Mouse (Mus musculus): ENCODE results near the gene Sdf2. TPM values are rescaled to one million over a fixed set of nuclear protein-coding genes. Genes with fewer than 3 reads are reported as not detected.

The Sdf2 gene
- total and polyA plus RNA-seq, 3 experiments, result 68.1 to 81.4 TPM; not detected in 1

DNA sequence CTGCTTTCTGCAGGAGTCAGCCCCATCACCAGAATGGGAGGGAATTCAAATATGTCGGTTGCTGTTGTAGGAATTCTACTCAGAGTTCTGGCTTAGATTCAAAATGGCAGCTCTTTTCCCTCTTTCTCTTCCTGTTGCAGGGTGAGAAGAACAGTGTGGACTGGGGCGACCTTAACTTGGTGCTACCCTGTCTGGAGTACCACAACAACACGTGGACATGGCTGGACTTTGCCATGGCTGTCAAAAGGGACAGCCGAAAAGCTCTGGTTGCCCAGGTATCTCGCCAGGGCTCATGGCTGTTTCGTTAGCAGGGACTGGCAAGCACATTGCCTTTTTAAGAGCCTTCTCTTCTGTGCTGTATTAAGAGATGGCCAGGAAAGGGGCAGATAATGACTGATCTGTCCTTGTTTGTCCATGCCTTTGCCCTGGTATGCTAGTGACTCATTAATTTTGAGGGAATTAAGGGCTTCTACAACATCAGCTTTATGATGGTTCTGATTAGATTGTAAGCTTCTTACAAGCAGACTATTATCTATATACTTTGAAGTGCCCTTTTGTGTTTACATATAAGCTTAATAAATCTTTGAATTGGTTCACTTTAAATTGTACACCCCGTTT, 43.7 kb downstream of the Sdf2 start:
- Histone ChIP-seq H3K27ac (ENCODE audit: control insufficient read depth, low read depth, low read length) (no peak overlapping the region), H3K4me1 (ENCODE audit: control insufficient read depth in 1 of 2, insufficient read depth in 2 of 2, low read length in 2 of 2) (no peaks in the 10 kb centered on the region), H3K27me3 (ENCODE audit: control insufficient read depth in 1 of 2, insufficient read depth in 2 of 2, low read length in 2 of 2) (no peaks in the 10 kb centered on the region), H3K9ac (ENCODE audit: control insufficient read depth, low read depth, low read length, poor library complexity, severe bottlenecking) (no peak overlapping the region), H3K4me3 (ENCODE audit: control insufficient read depth in 1 of 2, insufficient read depth in 1 of 2, low read depth in 2 of 2, low read length in 2 of 2) (no peak overlapping the region), H3K9me3 (replicated peaks; ENCODE audit: insufficient read depth, low read length) (no peaks in the 10 kb centered on the region), H3K36me3 (ENCODE audit: control insufficient read depth in 1 of 2, insufficient read depth in 2 of 2, low read length in 2 of 2) (peaks cover 0 to 23% of the 10 kb centered on the region in 2 experiments; a peak in 2 of 4 replicates), H3K79me2 (ENCODE audit: control insufficient read depth, insufficient read depth, low read length, poor library complexity) (no peaks in the 10 kb centered on the region)
- TF ChIP-seq ZKSCAN1 (IDR thresholded peaks at IDR 0.05; ENCODE audit: low read depth, low read length), result no peak
- no peak for TF ChIP-seq E2F4 (IDR thresholded peaks at IDR 0.05; ENCODE audit: borderline replicate concordance, low read depth, low read length)
- no peak for TF ChIP-seq TCF12 (IDR thresholded peaks at IDR 0.05; ENCODE audit: low read depth, low read length)
- no peak for DNase-seq (ENCODE audit: low read depth, low spot score)

DNA sequence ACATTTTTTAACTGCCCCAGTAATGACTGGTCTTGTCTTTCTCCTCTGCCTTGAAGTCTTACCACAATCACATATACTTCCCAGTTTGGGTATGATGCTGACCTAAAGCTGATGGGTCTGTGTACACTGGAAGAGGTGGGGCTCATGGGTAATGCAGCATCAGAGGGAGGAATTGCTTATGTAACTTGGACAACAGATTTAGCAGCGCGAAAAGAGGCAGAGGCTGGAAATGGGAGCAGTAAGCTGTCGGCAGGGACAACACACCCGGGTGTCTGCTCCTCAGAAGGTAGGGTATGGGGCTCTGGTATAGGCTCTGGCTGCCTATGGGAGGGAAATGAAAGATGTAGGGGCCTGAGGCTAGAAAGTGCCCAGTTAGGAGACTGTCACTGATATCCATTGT, 45.1 kb downstream of the Sdf2 start, which contains the start of gene BC030499:
Gene BC030499, plus strand, starts transcription at position 188 of the 400 bp plus-strand sequence.
- TF ChIP-seq ZNF384 (IDR thresholded peaks at IDR 0.05; ENCODE audit: low read depth, low read length) (no peak), POLR2AphosphoS5 (IDR thresholded peaks at IDR 0.05; ENCODE audit: borderline replicate concordance, low read depth, low read length) (no peak), ZC3H11A (IDR thresholded peaks at IDR 0.05; ENCODE audit: low read depth, low read length) (no peak), USF2 (IDR thresholded peaks at IDR 0.05; ENCODE audit: borderline replicate concordance in 1 of 2, insufficient read depth in 1 of 2, low read depth in 1 of 2, low read length in 2 of 2) (no peak)
- Histone ChIP-seq H3K79me2 (ENCODE audit: control insufficient read depth, insufficient read depth, low read length, poor library complexity) (no peaks in the 10 kb centered on the region), H3K4me3 (ENCODE audit: control insufficient read depth in 1 of 2, insufficient read depth in 1 of 2, low read depth in 2 of 2, low read length in 2 of 2) (no peak within 1 kb of the TSS), H3K9me3 (replicated peaks; ENCODE audit: insufficient read depth, low read length) (no peaks in the 10 kb centered on the region), H3K4me1 (ENCODE audit: control insufficient read depth in 1 of 2, insufficient read depth in 2 of 2, low read length in 2 of 2) (no peaks in the 10 kb centered on the region), H3K9ac (ENCODE audit: control insufficient read depth, low read depth, low read length, poor library complexity, severe bottlenecking) (no peak within 1 kb of the TSS), H3K27ac (ENCODE audit: control insufficient read depth, low read depth, low read length) (no peak within 1 kb of the TSS), H3K36me3 (ENCODE audit: control insufficient read depth in 1 of 2, insufficient read depth in 2 of 2, low read length in 2 of 2) (peaks cover 0 to 18% of the 10 kb centered on the region in 2 experiments; a peak in 2 of 4 replicates), H3K27me3 (ENCODE audit: control insufficient read depth in 1 of 2, insufficient read depth in 2 of 2, low read length in 2 of 2) (no peaks in the 10 kb centered on the region)
- no peak for DNase-seq (ENCODE audit: low read depth, low spot score)

GRCm38 (mm10) chr11:78294585-78294984, 49.0 kb downstream of the Sdf2 start:
- no peaks in the 10 kb centered on the region for H3K79me2 ChIP-seq (ENCODE audit: control insufficient read depth, insufficient read depth, low read length, poor library complexity)
- no peak for TF ChIP-seq CHD1 (IDR thresholded peaks at IDR 0.05; ENCODE audit: low read depth, low read length)
- TF ChIP-seq MXI1 (IDR thresholded peaks at IDR 0.05; ENCODE audit: low read depth, low read length), result no peak
- TF ChIP-seq MAZ (IDR thresholded peaks at IDR 0.05; ENCODE audit: low read depth, low read length), result no peak
- no peak for TF ChIP-seq RAD21 (IDR thresholded peaks at IDR 0.05; ENCODE audit: low read depth, low read length)
- no peak for TF ChIP-seq GATA1 (IDR thresholded peaks at IDR 0.05; ENCODE audit: low read depth, low read length)
- TF ChIP-seq POLR2AphosphoS5 (IDR thresholded peaks at IDR 0.05; ENCODE audit: borderline replicate concordance, low read depth, low read length), result no peak
- no peak for DNase-seq (ENCODE audit: low read depth, low spot score)
- no peaks in the 10 kb centered on the region for H3K27me3 ChIP-seq (ENCODE audit: control insufficient read depth in 1 of 2, insufficient read depth in 2 of 2, low read length in 2 of 2)
- no peak overlapping the region for H3K27ac ChIP-seq (ENCODE audit: control insufficient read depth, low read depth, low read length)
- no peak overlapping the region for H3K4me3 ChIP-seq (ENCODE audit: control insufficient read depth in 1 of 2, insufficient read depth in 1 of 2, low read depth in 2 of 2, low read length in 2 of 2)
- no peaks in the 10 kb centered on the region for H3K9me3 ChIP-seq (replicated peaks; ENCODE audit: insufficient read depth, low read length)
- no peak overlapping the region for H3K9ac ChIP-seq (ENCODE audit: control insufficient read depth, low read depth, low read length, poor library complexity, severe bottlenecking)
- no peaks in the 10 kb centered on the region for H3K4me1 ChIP-seq (ENCODE audit: control insufficient read depth in 1 of 2, insufficient read depth in 2 of 2, low read length in 2 of 2)
- peaks cover under 1 to 2% of the 10 kb centered on the region in 2 experiments; a peak in 2 of 4 replicates for H3K36me3 ChIP-seq (ENCODE audit: control insufficient read depth in 1 of 2, insufficient read depth in 2 of 2, low read length in 2 of 2)
